Mouse (Mus musculus) thymus, postnatal 4 days (tissue): ENCODE measurements around the gene Thsd1.
"Not testable (repeated sequence)": the region's sequence is repeated elsewhere in the genome, so short reads cannot be mapped to it uniquely, and the experiment has no call there.

ENCODE experiments used
- DNase-seq: peaks from one replicate; pipeline ENCODE4 v3.0.0; 2021

Thsd1 gene

GRCm38 (mm10) chr8:22265194-22265593 is 38.1 kb downstream of the Thsd1 start:
- no peak for DNase-seq

- DNase-seq = no peak
Observed at GRCm38 (mm10) chr8:22266809-22267208, 39.7 kb downstream of the Thsd1 start.

- DNase-seq = no peak
Observed at GRCm38 (mm10) chr8:22273142-22273541, 46.0 kb downstream of the Thsd1 start.

DNA sequence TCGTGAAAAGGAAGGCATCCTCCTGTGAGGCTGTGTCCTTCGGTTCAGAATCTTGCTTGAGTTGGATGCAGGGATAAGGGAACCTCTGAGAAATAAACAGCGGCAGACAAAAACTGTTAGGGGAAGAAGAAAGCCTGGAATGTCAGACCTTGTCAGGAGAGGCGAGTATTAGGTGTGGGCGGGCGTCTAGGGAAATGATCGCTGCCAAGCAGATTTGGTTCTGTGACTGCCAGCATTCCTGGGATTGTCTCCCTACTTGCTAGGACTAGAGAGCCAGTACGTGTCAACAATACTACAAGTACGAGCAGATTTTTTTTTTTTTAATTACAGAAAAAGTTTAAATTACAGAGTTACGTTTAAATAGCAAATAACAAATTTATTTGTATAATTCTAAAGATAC is 47.5 kb downstream of the Thsd1 start:
- no peak for DNase-seq

DNA sequence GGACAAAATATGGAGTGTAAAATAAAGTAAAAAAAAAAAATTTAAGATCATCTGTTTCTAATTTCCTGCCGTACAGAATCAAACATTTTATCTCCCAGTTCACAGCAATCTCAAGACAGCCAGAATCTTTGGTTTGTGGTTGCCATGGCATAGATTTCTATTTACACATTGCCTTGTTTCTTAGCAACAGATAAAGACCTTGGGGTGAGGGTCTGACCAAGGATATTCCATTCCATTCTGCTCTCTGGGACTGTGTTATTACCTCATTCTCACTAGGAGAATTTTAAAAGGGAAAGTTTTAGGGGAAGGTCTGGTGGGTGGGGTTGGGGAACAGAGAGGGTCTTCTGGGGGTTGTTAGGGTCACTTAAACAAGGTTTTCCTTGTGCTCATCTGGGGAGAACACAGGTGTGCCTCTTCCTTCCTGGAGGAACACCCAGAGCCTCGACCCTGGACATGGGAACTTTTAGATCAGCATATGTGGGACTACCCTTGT is 55.9 kb downstream of the Thsd1 start, which contains the start of gene Tpte:
Gene Tpte, plus strand, starts transcription at position 443 of the 493 bp plus-strand sequence.
- no peak for DNase-seq

- DNase-seq = no peak
Observed at GRCm38 (mm10) chr8:22302326-22302725, 75.2 kb downstream of the Thsd1 start.

- DNase-seq = no peak
Observed at GRCm38 (mm10) chr8:22302896-22303306, 75.8 kb downstream of the Thsd1 start.

DNA sequence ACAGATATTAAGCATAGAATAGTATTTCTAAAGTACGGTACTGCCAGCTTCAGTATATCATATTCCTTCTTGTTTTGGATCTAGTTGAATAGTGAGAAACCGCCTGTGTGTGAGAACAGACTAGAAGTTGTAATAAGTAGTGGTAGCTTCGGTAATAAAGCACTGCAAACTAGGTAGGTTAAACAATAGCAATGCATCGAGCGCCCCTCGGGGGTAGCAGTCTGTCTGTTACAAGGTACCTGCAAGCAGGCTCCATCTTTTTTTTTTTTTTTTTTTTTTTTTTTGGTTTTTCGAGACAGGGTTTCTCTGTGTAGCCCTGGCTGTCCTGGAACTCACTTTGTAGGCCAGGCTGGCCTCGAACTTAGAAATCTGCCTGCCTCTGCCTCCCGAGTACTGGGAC is 76.9 kb downstream of the Thsd1 start:
- DNase-seq = not testable (repeated sequence)

DNA sequence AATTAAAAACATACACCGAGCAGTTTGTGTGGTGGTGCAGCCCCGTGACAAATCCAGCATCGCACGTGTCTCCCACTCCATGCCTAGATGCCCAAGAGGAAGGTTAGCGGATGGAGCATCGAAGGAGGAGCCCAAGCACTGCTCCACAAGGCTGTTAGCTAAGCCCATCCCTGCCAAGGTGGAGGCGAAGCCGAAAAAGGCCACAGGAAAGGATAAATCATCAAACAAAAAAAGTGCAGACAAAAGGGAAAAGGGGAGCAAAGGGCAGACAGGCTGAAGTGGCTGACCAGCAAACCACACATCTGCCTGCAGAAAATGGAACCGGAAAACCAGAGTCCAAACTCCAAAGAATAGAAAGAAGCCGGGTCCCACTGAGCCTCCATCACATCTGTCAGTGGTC is 79.9 kb downstream of the Thsd1 start:
- DNase-seq = no peak
